Mouse (Mus musculus) kidney, embryonic 15.5 days (tissue): ENCODE data around the gene Kcnj4. TPM values are rescaled to one million over a fixed set of nuclear protein-coding genes. Genes with fewer than 3 reads are reported as not detected.

Source experiments
- ATAC-seq: fragments of 200-750 bp; cut with Nextera tagmentation; replicated peaks from 2 replicates; pipeline ENCODE4 v1.8.0; 2017; ENCODE audit warnings: moderate TSS enrichment; ENCODE audit not compliant: low FRiP score
- H3K27ac ChIP-seq: fragments of 300-500 bp; sonication (generic); 2 replicates; pipeline ENCODE4 v1.5.1; 2015; ENCODE audit warnings: mild to moderate bottlenecking, inconsistent platforms
- H3K27me3 ChIP-seq: fragments of 300-500 bp; sonication (generic); 2 replicates; pipeline ENCODE4 v1.6.1; 2015; ENCODE audit warnings: inconsistent platforms
- H3K36me3 ChIP-seq: fragments of 300-500 bp; sonication (generic); 2 replicates; pipeline ENCODE4 v1.6.1; 2015; ENCODE audit warnings: inconsistent platforms
- H3K4me1 ChIP-seq: fragments of 300-500 bp; sonication (generic); 2 replicates; pipeline ENCODE4 v1.6.1; 2015; ENCODE audit warnings: inconsistent platforms
- H3K4me2 ChIP-seq: fragments of 300-500 bp; sonication (generic); 2 replicates; pipeline ENCODE4 v1.6.1; 2015; ENCODE audit warnings: moderate library complexity, mild to moderate bottlenecking, inconsistent platforms
- H3K4me3 ChIP-seq: fragments of 300-500 bp; sonication (generic); replicated peaks from 2 replicates; pipeline ENCODE4 v1.5.1; 2015; ENCODE audit warnings: mild to moderate bottlenecking, inconsistent platforms
- H3K9ac ChIP-seq: fragments of 300-500 bp; sonication (generic); 2 replicates; pipeline ENCODE4 v1.6.1; 2015; ENCODE audit warnings: mild to moderate bottlenecking, inconsistent platforms
- H3K9me3 ChIP-seq: fragments of 300-500 bp; sonication (generic); replicated peaks from 2 replicates; pipeline ENCODE4 v1.6.1; 2016; ENCODE audit warnings: inconsistent platforms
- WGBS: fragments of 180-500 bp; shearing (Covaris S2); methylation state at CpG from one replicate; pipeline ENCODE4 v1.1.7; 2015; ENCODE audit warnings: mixed read lengths; 5-methylcytosine and 5-hydroxymethylcytosine counted together
- polyA plus RNA-seq: library from polyadenylated mRNA; unstranded; fragments of >200 nt; fragmentation: Nextera tagmentation; extraction: Ambion mirVana; gene quantifications from 2 replicates; pipeline ENCODE4 v1.2.1, GENCODE M21; 2015

The Kcnj4 gene
- polyA plus RNA-seq, 1 experiment from 2014 or later = 0.12 TPM

GRCm38 (mm10) chr15:79442961-79443518, 62.0 kb downstream of the Kcnj4 start:
- no peak for ATAC-seq
- no peaks in the 10 kb centered on the region for H3K27me3 ChIP-seq
- no peak overlapping the region for H3K9ac ChIP-seq
- H3K4me3 ChIP-seq = no peak overlapping the region
- peaks cover 44% of the 10 kb centered on the region for H3K4me1 ChIP-seq
- no peaks in the 10 kb centered on the region for H3K9me3 ChIP-seq
- WGBS = 85% methylated on average over 9 of the region's 9 CpGs
- no peak overlapping the region for H3K4me2 ChIP-seq
- H3K27ac ChIP-seq = no peak overlapping the region
- H3K36me3 ChIP-seq = peaks cover 7% of the 10 kb centered on the region

GRCm38 (mm10) chr15:79442257-79442611, 62.8 kb downstream of the Kcnj4 start:
- 7% methylated on average over 6 of the region's 6 CpGs for WGBS
- peak overlapping the region; percentile 73 for H3K4me3 ChIP-seq
- peaks cover 52% of the 10 kb centered on the region for H3K4me1 ChIP-seq
- H3K27ac ChIP-seq = peak overlapping the region; percentile 97
- H3K27me3 ChIP-seq = no peaks in the 10 kb centered on the region
- peak; percentile 7; the same call in 1 of the 2 replicates for ATAC-seq
- H3K9me3 ChIP-seq = no peaks in the 10 kb centered on the region
- peak overlapping the region; percentile 83 for H3K9ac ChIP-seq
- peak overlapping the region; percentile 77 for H3K4me2 ChIP-seq
- H3K36me3 ChIP-seq = peaks cover 15% of the 10 kb centered on the region

GRCm38 (mm10) chr15:79441331-79442256, 63.4 kb downstream of the Kcnj4 start:
- H3K27ac ChIP-seq = peak overlapping the region; percentile 97
- H3K36me3 ChIP-seq = peaks cover 21% of the 10 kb centered on the region
- peak overlapping the region; percentile 73 for H3K4me3 ChIP-seq
- H3K27me3 ChIP-seq = no peaks in the 10 kb centered on the region
- peak; percentile 46 for ATAC-seq
- no peaks in the 10 kb centered on the region for H3K9me3 ChIP-seq
- peak overlapping the region; percentile 77 for H3K4me2 ChIP-seq
- under 1% methylated on average over 64 of the region's 107 CpGs for WGBS
- H3K4me1 ChIP-seq = peaks cover 58% of the 10 kb centered on the region
- peak overlapping the region; percentile 83 for H3K9ac ChIP-seq

GRCm38 (mm10) chr15:79440651-79441330, 64.2 kb downstream of the Kcnj4 start:
- Histone ChIP-seq H3K27ac (peak overlapping the region; percentile 97), H3K4me2 (peak overlapping the region; percentile 77), H3K4me1 (peaks cover 66% of the 10 kb centered on the region), H3K27me3 (no peaks in the 10 kb centered on the region), H3K36me3 (peaks cover 29% of the 10 kb centered on the region), H3K9me3 (no peaks in the 10 kb centered on the region), H3K9ac (peak overlapping the region; percentile 83), H3K4me3 (peak overlapping the region; percentile 73)
- 4% methylated on average over 11 of the region's 11 CpGs for WGBS
- ATAC-seq = peak; percentile 12; the same call in 1 of the 2 replicates

GRCm38 (mm10) chr15:79440223-79440622, 64.8 kb downstream of the Kcnj4 start:
- ATAC-seq = no peak
- WGBS = 77% methylated on average over 4 of the region's 4 CpGs
- H3K9me3 ChIP-seq = no peaks in the 10 kb centered on the region
- H3K4me1 ChIP-seq = peaks cover 72% of the 10 kb centered on the region
- peak overlapping the region; percentile 33; the same call in 1 of the 2 replicates for H3K27ac ChIP-seq
- peak overlapping the region; percentile 77 for H3K4me2 ChIP-seq
- peaks cover 34% of the 10 kb centered on the region for H3K36me3 ChIP-seq
- no peaks in the 10 kb centered on the region for H3K27me3 ChIP-seq
- H3K9ac ChIP-seq = peak overlapping the region; percentile 83
- H3K4me3 ChIP-seq = peak overlapping the region; percentile 73

- Histone ChIP-seq H3K4me2 (peak overlapping the region; percentile 77; the same call in 1 of the 2 replicates), H3K9ac (0 out of 2 replicates have a peak overlapping the region, but pooled peaks have one; percentile 83), H3K27ac (peak overlapping the region; percentile 33; the same call in 1 of the 2 replicates), H3K4me1 (peaks cover 79% of the 10 kb centered on the region), H3K9me3 (no peaks in the 10 kb centered on the region), H3K36me3 (peaks cover 43% of the 10 kb centered on the region), H3K27me3 (no peaks in the 10 kb centered on the region), H3K4me3 (no peak overlapping the region)
- ATAC-seq = no peak
- 69% methylated on average over 4 of the region's 4 CpGs for WGBS
These were observed 65.7 kb downstream of the Kcnj4 start for GRCm38 (mm10) chr15:79439386-79439785.

- 56% methylated on average over 8 of the region's 8 CpGs for WGBS
- H3K4me3 ChIP-seq = no peak overlapping the region
- ATAC-seq = no peak
- H3K9ac ChIP-seq = 0 out of 2 replicates have a peak overlapping the region, but pooled peaks have one; percentile 2
- H3K27me3 ChIP-seq = no peaks in the 10 kb centered on the region
- H3K27ac ChIP-seq = peak overlapping the region; percentile 33; the same call in 1 of the 2 replicates
- H3K4me1 ChIP-seq = peaks cover 75% of the 10 kb centered on the region
- H3K9me3 ChIP-seq = no peaks in the 10 kb centered on the region
- peak overlapping the region; percentile 77 for H3K4me2 ChIP-seq
- peaks cover 48% of the 10 kb centered on the region for H3K36me3 ChIP-seq
These were observed 66.2 kb downstream of the Kcnj4 start for GRCm38 (mm10) chr15:79438816-79439215.

- peak overlapping the region; percentile 33; the same call in 1 of the 2 replicates for H3K27ac ChIP-seq
- H3K36me3 ChIP-seq = peaks cover 53% of the 10 kb centered on the region
- 77% methylated on average over 6 of the region's 6 CpGs for WGBS
- no peaks in the 10 kb centered on the region for H3K9me3 ChIP-seq
- no peak overlapping the region for H3K4me3 ChIP-seq
- H3K4me1 ChIP-seq = peaks cover 76% of the 10 kb centered on the region
- peak overlapping the region; percentile 2; the same call in 1 of the 2 replicates for H3K9ac ChIP-seq
- H3K4me2 ChIP-seq = peak overlapping the region; percentile 77
- H3K27me3 ChIP-seq = no peaks in the 10 kb centered on the region
- ATAC-seq = no peak
These were observed 66.7 kb downstream of the Kcnj4 start for GRCm38 (mm10) chr15:79438209-79438810.

GRCm38 (mm10) chr15:79437541-79438208, 67.4 kb downstream of the Kcnj4 start:
- H3K4me2 ChIP-seq = no peak overlapping the region
- H3K36me3 ChIP-seq = peaks cover 60% of the 10 kb centered on the region
- no peaks in the 10 kb centered on the region for H3K27me3 ChIP-seq
- WGBS = 79% methylated on average over 12 of the region's 12 CpGs
- no peak overlapping the region for H3K4me3 ChIP-seq
- 0 out of 2 replicates have a peak overlapping the region, but pooled peaks have one; percentile 14 for H3K27ac ChIP-seq
- ATAC-seq = no peak
- peaks cover 80% of the 10 kb centered on the region for H3K4me1 ChIP-seq
- no peaks in the 10 kb centered on the region for H3K9me3 ChIP-seq
- H3K9ac ChIP-seq = no peak overlapping the region

- Histone ChIP-seq H3K4me1 (peaks cover 84% of the 10 kb centered on the region), H3K4me3 (no peak overlapping the region), H3K36me3 (peaks cover 70% of the 10 kb centered on the region), H3K27me3 (no peaks in the 10 kb centered on the region), H3K9ac (no peak overlapping the region), H3K27ac (peak overlapping the region; percentile 69; the same call in 1 of the 2 replicates), H3K4me2 (no peak overlapping the region), H3K9me3 (no peaks in the 10 kb centered on the region)
- WGBS = 50% methylated on average over 7 of the region's 7 CpGs
- no peak for ATAC-seq
These were observed 68.5 kb downstream of the Kcnj4 start for GRCm38 (mm10) chr15:79436481-79436921.

GRCm38 (mm10) chr15:79435191-79435671, 69.8 kb downstream of the Kcnj4 start:
- peaks cover 82% of the 10 kb centered on the region for H3K36me3 ChIP-seq
- 35% methylated on average over 7 of the region's 7 CpGs for WGBS
- H3K4me3 ChIP-seq = no peak overlapping the region
- H3K27me3 ChIP-seq = no peaks in the 10 kb centered on the region
- peak overlapping the region; percentile 69 for H3K27ac ChIP-seq
- H3K4me2 ChIP-seq = no peak overlapping the region
- peaks cover 81% of the 10 kb centered on the region for H3K4me1 ChIP-seq
- 0 out of 2 replicates have a peak, but pooled peaks have one; percentile 13 for ATAC-seq
- no peak overlapping the region for H3K9ac ChIP-seq
- H3K9me3 ChIP-seq = no peaks in the 10 kb centered on the region
